Mouse (Mus musculus) olfactory bulb, adult 2 months (tissue): ENCODE data around the gene Brsk2. TPM values are rescaled to one million over a fixed set of nuclear protein-coding genes. Genes with fewer than 3 reads are reported as not detected.

Experiments used
- H3K27ac ChIP-seq: fragments of 200-500 bp; 2 replicates; pipeline ENCODE4 v1.5.1; 2012; ENCODE audit warnings: low read depth, low read length; ENCODE audit not compliant: insufficient read depth
- H3K4me1 ChIP-seq: fragments of 200-500 bp; 2 replicates; pipeline ENCODE4 v1.6.1; 2012; ENCODE audit warnings: low read length; ENCODE audit not compliant: control insufficient read depth, insufficient read depth
- H3K4me3 ChIP-seq: fragments of 200-500 bp; 2 replicates; pipeline ENCODE4 v1.5.1; 2012; ENCODE audit warnings: mild to moderate bottlenecking, low read depth, low read length, moderate library complexity; ENCODE audit not compliant: insufficient read depth
- CTCF ChIP-seq: fragments of 200-500 bp; IDR thresholded peaks from 2 replicates; pipeline ENCODE4 v1.5.1; 2012; ENCODE audit warnings: low read depth, mild to moderate bottlenecking, low read length, moderate library complexity; ENCODE audit not compliant: insufficient read depth
- POLR2A ChIP-seq: fragments of 200-500 bp; IDR thresholded peaks from 2 replicates; pipeline ENCODE4 v1.6.1; 2012; ENCODE audit warnings: mild to moderate bottlenecking, low read depth, low read length, moderate library complexity; ENCODE audit not compliant: insufficient read depth
- WGBS: fragments of 180-500 bp; shearing (Covaris S2); methylation state at CpG from one replicate; pipeline ENCODE4 v1.1.7; 2018; 5-methylcytosine and 5-hydroxymethylcytosine counted together
- polyA plus RNA-seq: library from polyadenylated mRNA; stranded (reverse); fragments of >200 nt; gene quantifications from 2 replicates; pipeline ENCODE4 v1.2.4, GENCODE M21; 2012; ENCODE audit warnings: low replicate concordance; ENCODE audit not compliant: missing spikeins, insufficient read depth, insufficient read length

The Brsk2 gene
- polyA plus RNA-seq, 1 experiment = not detected

GRCm38 (mm10) chr7:142000661-142001060 is 51.1 kb downstream of the Brsk2 start:
- 95% methylated on average over 3 of the region's 3 CpGs for WGBS
- TF ChIP-seq CTCF (no peak), POLR2A (no peak)
- Histone ChIP-seq H3K4me3 (no peak overlapping the region), H3K4me1 (no peaks in the 10 kb centered on the region), H3K27ac (no peak overlapping the region)

- TF ChIP-seq CTCF (no peak), POLR2A (no peak)
- no peak overlapping the region for H3K27ac ChIP-seq
- WGBS = 73% methylated on average over 22 of the region's 22 CpGs
- H3K4me1 ChIP-seq = no peaks in the 10 kb centered on the region
- H3K4me3 ChIP-seq = no peak overlapping the region
Observed at GRCm38 (mm10) chr7:142001597-142002340, 52.2 kb downstream of the Brsk2 start.

GRCm38 (mm10) chr7:142016562-142016961 is 67.0 kb downstream of the Brsk2 start:
- H3K4me3 ChIP-seq = no peak overlapping the region
- WGBS = 81% methylated on average over 1 of the region's 1 CpGs
- peaks cover 2% of the 10 kb centered on the region; the same call in 1 of the 2 replicates for H3K4me1 ChIP-seq
- no peak for TF ChIP-seq POLR2A
- no peak for TF ChIP-seq CTCF
- no peak overlapping the region for H3K27ac ChIP-seq

- 65% methylated on average over 2 of the region's 2 CpGs for WGBS
- no peak overlapping the region for H3K27ac ChIP-seq
- H3K4me1 ChIP-seq = peaks cover 2% of the 10 kb centered on the region; the same call in 1 of the 2 replicates
- TF ChIP-seq CTCF (no peak), POLR2A (no peak)
- H3K4me3 ChIP-seq = no peak overlapping the region
Observed at GRCm38 (mm10) chr7:142019699-142020098, 70.1 kb downstream of the Brsk2 start.

GRCm38 (mm10) chr7:142020827-142021226 is 71.3 kb downstream of the Brsk2 start:
- Histone ChIP-seq H3K4me1 (peaks cover 7% of the 10 kb centered on the region), H3K4me3 (no peak overlapping the region), H3K27ac (no peak overlapping the region)
- TF ChIP-seq POLR2A = no peak
- TF ChIP-seq CTCF = no peak
- 77% methylated on average over 3 of the region's 3 CpGs for WGBS

GRCm38 (mm10) chr7:142025196-142025595 is 75.6 kb downstream of the Brsk2 start:
- Histone ChIP-seq H3K4me3 (no peak overlapping the region), H3K4me1 (peaks cover 10% of the 10 kb centered on the region), H3K27ac (no peak overlapping the region)
- WGBS = 79% methylated on average over 2 of the region's 2 CpGs
- TF ChIP-seq CTCF = no peak
- no peak for TF ChIP-seq POLR2A

- 92% methylated on average over 4 of the region's 4 CpGs for WGBS
- peaks cover 8% of the 10 kb centered on the region for H3K4me1 ChIP-seq
- TF ChIP-seq CTCF (no peak), POLR2A (no peak)
- H3K4me3 ChIP-seq = no peak overlapping the region
- H3K27ac ChIP-seq = no peak overlapping the region
Observed at GRCm38 (mm10) chr7:142025926-142026325, 76.4 kb downstream of the Brsk2 start.

- Histone ChIP-seq H3K4me3 (no peak overlapping the region), H3K4me1 (peaks cover 12% of the 10 kb centered on the region), H3K27ac (no peak overlapping the region)
- TF ChIP-seq POLR2A (no peak), CTCF (no peak)
Observed at GRCm38 (mm10) chr7:142030073-142030472, 80.5 kb downstream of the Brsk2 start.

- H3K4me3 ChIP-seq = no peak overlapping the region
- WGBS = 88% methylated on average over 2 of the region's 2 CpGs
- no peak for TF ChIP-seq CTCF
- no peak for TF ChIP-seq POLR2A
- peaks cover 7% of the 10 kb centered on the region for H3K4me1 ChIP-seq
- H3K27ac ChIP-seq = no peak overlapping the region
Observed at GRCm38 (mm10) chr7:142034198-142034597, 84.6 kb downstream of the Brsk2 start.
